Mouse (Mus musculus) telencephalon, adult 2 months (tissue): ENCODE results near the gene Sele.
A peak's percentile ranks its signal among the peaks of the same experiment; 100 is the strongest.
"Not testable (repeated sequence)": the region's sequence is repeated elsewhere in the genome, so short reads cannot be mapped to it uniquely, and the experiment has no call there.

ENCODE experiments used
- DNase-seq: peaks from one replicate; pipeline ENCODE4 v3.0.0-alpha.2; 2011; ENCODE audit warnings: low read depth, low spot score

Gene Sele

GRCm38 (mm10) chr1:164047934-164048333 is at the start of gene Sele:
Sele (plus strand) TSS chr1:164048234.
- DNase-seq: no peak

GRCm38 (mm10) chr1:164001831-164002452 is 46.1 kb upstream of the Sele start:
- DNase-seq: no peak

GRCm38 (mm10) chr1:164004311-164004710 is 43.7 kb upstream of the Sele start:
- no peak for DNase-seq

DNA sequence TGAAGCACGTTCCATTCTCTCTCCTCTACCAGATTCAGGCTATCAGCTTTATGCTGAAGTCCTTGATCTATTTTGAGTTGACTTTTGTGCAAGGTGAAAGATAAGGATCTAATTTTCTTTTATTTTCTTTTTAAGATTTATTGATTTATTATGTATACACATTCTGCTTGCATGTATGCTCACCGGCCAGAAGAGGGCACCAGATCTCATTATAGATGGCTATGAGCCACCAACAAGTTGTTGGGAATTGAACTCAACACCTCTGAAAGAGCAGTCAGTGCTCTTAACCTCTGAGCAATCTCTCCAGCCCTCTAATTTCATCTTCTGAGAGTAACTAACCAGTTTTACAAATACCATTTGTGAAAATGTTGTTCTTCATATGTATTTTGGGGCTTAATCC is 38.8 kb upstream of the Sele start:
- peak; percentile 2 for DNase-seq

DNA sequence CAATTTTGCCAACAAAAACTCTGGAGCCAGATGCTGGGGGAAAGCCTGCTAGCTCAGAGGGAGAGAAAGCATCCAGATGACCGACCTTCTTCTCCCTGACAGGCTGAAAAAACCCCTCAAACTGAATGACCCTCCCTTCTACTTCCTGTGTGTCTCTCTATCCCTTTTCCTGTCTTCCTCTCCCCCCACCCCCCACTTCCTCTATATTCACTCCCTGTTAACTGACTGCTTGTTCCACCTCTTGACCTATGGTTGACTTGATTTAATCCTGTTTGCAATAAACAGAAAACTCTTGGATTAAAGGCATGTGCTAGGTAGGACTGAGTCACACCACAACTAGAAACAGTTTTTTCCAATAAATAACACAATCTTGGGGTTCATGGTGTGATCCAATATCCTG is 33.4 kb upstream of the Sele start:
- DNase-seq: no peak

DNA sequence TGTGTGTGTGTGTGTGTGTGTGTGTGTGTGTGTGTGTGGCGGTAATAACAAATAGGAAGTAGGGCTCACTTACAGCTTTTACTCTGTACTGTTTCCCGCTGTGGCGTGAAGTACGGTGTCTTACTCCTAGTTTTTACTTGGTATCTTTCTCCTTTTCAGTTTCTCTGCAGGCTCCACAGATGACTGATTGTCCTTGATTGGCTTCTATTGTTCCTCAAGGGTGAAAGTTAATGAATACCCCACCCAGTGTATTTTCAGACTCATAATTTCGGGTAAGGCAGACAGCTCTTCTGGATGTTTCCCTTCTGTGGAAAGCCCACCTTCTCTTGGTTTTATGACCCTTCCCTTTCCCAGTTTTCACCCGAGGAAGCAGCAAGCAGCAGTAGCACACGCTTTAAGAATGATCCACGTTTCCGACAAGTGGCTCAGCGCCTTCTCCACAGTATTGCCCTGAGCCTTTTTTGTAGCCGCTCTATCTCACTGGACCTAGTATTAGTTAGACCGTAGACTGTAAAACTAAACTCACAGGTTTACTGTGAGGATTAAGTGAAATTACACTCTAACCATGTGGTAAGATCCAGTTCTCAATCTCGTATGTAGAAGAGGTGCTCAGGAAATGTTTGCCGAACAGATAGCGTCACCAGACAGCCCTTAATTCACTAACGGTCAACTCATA is 29.7 kb upstream of the Sele start:
- no peak for DNase-seq

- no peak for DNase-seq
Observed at GRCm38 (mm10) chr1:164019789-164020188, 28.2 kb upstream of the Sele start.

DNA sequence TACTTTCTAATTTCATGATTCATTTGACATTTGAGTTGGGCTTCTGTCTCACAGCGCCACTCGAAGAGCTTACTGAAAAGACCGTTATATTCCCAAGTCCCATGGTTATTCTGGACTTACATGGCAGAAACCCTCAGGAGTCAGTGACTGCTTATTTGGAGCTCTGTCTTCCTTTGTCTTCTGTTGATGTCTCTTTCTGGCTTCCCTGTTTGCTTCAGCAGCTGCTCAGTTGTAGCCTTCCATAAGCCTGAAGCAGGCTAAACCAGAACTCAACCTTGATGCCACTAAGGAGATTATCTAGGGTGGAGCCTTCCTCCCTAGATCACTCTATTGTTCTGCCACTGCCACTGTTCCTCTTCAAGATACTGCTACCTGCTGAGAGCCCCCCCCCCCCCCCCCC is 27.3 kb upstream of the Sele start:
- not testable (repeated sequence) for DNase-seq

- not testable (repeated sequence) for DNase-seq
Observed at GRCm38 (mm10) chr1:164022106-164022505, 25.9 kb upstream of the Sele start.

GRCm38 (mm10) chr1:164025685-164026084 is 22.3 kb upstream of the Sele start:
- DNase-seq: no peak

DNA sequence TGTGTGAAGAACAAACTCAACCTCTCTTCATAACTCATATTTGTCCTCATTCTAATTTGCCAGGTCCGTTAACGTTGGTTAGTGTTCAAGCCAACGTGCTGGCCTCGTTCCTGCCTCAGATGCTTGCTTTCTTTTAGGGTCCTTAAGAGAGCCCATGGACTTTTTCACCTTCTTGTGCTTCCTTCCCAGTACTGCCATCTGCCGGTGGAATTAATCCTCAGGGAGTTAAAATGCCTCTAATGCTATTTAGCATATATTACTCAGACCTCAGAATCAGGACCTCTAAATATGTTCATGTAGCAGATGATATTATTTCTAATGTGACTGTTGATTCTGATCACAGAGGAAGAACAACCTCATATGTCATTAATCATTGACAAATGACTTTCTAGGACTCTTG is 20.6 kb upstream of the Sele start:
- no peak for DNase-seq

- DNase-seq: no peak
Observed at GRCm38 (mm10) chr1:164040385-164041135, 7.5 kb upstream of the Sele start.

GRCm38 (mm10) chr1:164043549-164043948 is 4.5 kb upstream of the Sele start:
- DNase-seq: no peak

DNA sequence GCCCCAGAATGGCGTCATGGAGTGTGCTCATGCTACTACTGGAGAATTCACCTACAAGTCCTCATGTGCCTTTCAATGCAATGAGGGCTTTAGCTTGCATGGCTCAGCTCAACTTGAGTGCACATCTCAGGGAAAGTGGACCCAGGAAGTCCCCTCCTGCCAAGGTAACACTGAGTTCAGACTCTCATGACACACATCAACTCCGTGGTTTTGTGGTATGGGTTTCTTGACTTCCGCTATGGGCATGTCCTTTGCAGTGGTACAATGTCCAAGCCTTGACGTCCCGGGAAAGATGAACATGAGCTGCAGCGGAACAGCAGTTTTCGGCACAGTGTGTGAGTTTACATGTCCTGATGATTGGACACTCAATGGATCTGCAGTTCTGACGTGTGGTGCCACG is 5.5 kb downstream of the Sele start:
- DNase-seq: no peak

- no peak for DNase-seq
Observed at GRCm38 (mm10) chr1:164054800-164055199, 6.8 kb downstream of the Sele start.

GRCm38 (mm10) chr1:164060071-164060470 is 12.0 kb downstream of the Sele start:
- no peak for DNase-seq

GRCm38 (mm10) chr1:164061278-164061677 is 13.2 kb downstream of the Sele start:
- peak; percentile 8 for DNase-seq

DNA sequence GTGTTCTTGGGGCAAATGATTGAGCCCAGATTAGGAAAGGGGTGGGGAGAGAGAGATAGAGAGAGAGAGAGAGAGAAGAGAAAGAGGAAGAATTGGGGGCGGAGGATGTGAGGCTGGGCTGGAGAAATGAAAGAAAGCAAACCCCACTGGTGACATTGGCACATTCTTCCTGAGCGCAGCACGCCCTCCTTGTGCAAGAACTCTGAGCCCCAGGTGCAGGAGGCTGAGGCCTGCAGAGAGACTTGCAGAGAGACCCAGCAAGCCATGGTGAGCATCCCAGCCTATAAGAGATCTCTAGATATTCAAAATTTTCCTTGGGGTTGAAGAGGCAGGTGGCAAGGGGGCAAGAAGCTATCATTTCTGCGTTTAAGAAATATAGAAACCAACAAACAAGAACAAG is 13.9 kb downstream of the Sele start, which contains the start of gene Sell:
Gene Sell, plus strand, starts transcription at position 58 of the 400 bp plus-strand sequence.
- no peak for DNase-seq

DNA sequence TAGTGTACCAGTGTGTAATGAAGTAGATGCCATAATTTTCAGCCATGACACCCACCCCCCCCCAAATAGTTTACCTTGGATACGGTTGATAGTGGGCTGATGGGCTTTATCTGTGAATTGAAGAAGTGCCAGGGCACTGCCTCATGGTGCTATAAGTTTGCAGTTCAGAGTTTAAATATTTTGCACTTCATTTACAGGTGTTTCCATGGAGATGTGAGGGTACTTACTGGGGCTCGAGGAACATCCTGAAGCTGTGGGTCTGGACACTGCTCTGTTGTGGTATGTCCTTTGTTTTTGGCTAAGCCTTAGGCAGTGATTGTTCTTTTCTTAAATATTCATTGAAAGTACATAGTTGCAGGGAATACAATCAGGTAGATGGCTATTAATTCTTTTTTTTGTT is 14.8 kb downstream of the Sele start:
- DNase-seq: no peak

DNA sequence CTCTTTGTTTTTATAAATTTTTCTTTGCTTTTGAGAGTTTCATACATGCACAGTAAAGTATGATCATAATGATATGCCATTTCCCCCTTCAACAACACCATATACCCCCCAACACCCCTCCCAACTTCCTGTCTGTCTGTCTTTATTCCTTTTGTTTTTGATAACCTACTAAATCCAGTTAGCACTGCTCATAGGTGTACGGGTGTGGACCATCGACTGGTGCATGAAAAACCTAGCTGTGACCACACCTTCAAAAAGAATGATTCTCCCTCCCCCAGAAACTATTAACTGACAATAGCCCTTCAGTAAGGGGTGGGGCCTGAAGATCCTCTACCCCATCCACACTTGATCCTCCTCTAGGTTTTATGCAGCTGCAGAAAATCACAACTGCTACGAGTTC is 15.7 kb downstream of the Sele start:
- no peak for DNase-seq

- DNase-seq: no peak
Observed at GRCm38 (mm10) chr1:164069261-164069660, 21.2 kb downstream of the Sele start.

- DNase-seq: no peak
Observed at GRCm38 (mm10) chr1:164070461-164070860, 22.4 kb downstream of the Sele start.

GRCm38 (mm10) chr1:164071111-164071510 is 23.1 kb downstream of the Sele start:
- no peak for DNase-seq
